Mouse (Mus musculus): ENCODE results near the gene Olfr364-ps1.

Olfr364-ps1 gene

GRCm38 (mm10) chr2:37139022-37139421, at the start of gene Olfr364-ps1:
TSS of gene Olfr364-ps1 (plus strand) at chr2:37139322.
- DNase-seq = no peak

- DNase-seq = no peak
Observed at GRCm38 (mm10) chr2:37117810-37118209, 21.3 kb upstream of the Olfr364-ps1 start, which contains the start of gene Olfr362. TSS of gene Olfr362 (minus strand) at chr2:37117910.

GRCm38 (mm10) chr2:37187898-37188297, 48.8 kb downstream of the Olfr364-ps1 start, which contains the start of gene Olfr365:
TSS of gene Olfr365 (plus strand) at chr2:37188198.
- no peak for DNase-seq

Measured in kidney, adult 9 months (tissue).